Mouse (Mus musculus) midbrain, embryonic 11.5 days (tissue): ENCODE results near the gene Rasd1. TPM values are rescaled to one million over a fixed set of nuclear protein-coding genes. Genes with fewer than 3 reads are reported as not detected.

Experiments
- ATAC-seq: fragments of 200-750 bp; cut with Nextera tagmentation; 2 replicates; pipeline ENCODE4 v1.8.0; 2017; ENCODE audit warnings: moderate TSS enrichment, moderate library complexity; ENCODE audit not compliant: low FRiP score
- DNase-seq: peaks from one replicate; pipeline ENCODE4 v3.0.0; 2015; ENCODE audit warnings: low spot score; ENCODE audit errors: missing footprints
- H3K27ac ChIP-seq: fragments of 300-500 bp; sonication (generic); 2 replicates; pipeline ENCODE4 v1.5.1; 2014; ENCODE audit warnings: low read depth, low read length
- H3K27me3 ChIP-seq: fragments of 300-500 bp; sonication (generic); 2 replicates; pipeline ENCODE4 v1.6.1; 2014; ENCODE audit warnings: mild to moderate bottlenecking, low read length, moderate library complexity, mixed read lengths; ENCODE audit not compliant: control insufficient read depth, insufficient read depth
- H3K36me3 ChIP-seq: fragments of 300-500 bp; sonication (generic); 2 replicates; pipeline ENCODE4 v1.6.1; 2014; ENCODE audit warnings: mild to moderate bottlenecking, low read length, moderate library complexity, mixed read lengths; ENCODE audit not compliant: control insufficient read depth, insufficient read depth
- H3K4me1 ChIP-seq: fragments of 300-500 bp; sonication (generic); 2 replicates; pipeline ENCODE4 v1.6.1; 2014; ENCODE audit warnings: low read length; ENCODE audit not compliant: control insufficient read depth, insufficient read depth
- H3K4me2 ChIP-seq: fragments of 300-500 bp; sonication (generic); 2 replicates; pipeline ENCODE4 v1.6.1; 2014; ENCODE audit warnings: mild to moderate bottlenecking, moderate library complexity
- H3K4me3 ChIP-seq: fragments of 300-500 bp; sonication (generic); 2 replicates; pipeline ENCODE4 v1.5.1; 2014; ENCODE audit warnings: low read depth, low read length
- H3K9ac ChIP-seq: fragments of 300-500 bp; sonication (generic); 2 replicates; pipeline ENCODE4 v1.6.1; 2014; ENCODE audit warnings: low read length
- H3K9me3 ChIP-seq: fragments of 300-500 bp; sonication (generic); 2 replicates; pipeline ENCODE4 v1.6.1; 2016; ENCODE audit warnings: low read length; ENCODE audit not compliant: control insufficient read depth
- WGBS: fragments of 180-500 bp; shearing (Covaris S2); extraction: QIAGEN DNeasy Blood & Tissue Kit; methylation state at CpG from one replicate; pipeline ENCODE4 v1.1.7; 2014; 5-methylcytosine and 5-hydroxymethylcytosine counted together
- polyA plus RNA-seq: library from polyadenylated mRNA; unstranded; fragments of >200 nt; fragmentation: Nextera tagmentation; extraction: Ambion mirVana; gene quantifications from 2 replicates; pipeline ENCODE4 v1.2.1, GENCODE M21; 2014

Rasd1 gene
- polyA plus RNA-seq, 1 experiment from 2014 or later, result 0.75 TPM

GRCm38 (mm10) chr11:59932560-59933337, 32.0 kb downstream of the Rasd1 start:
- H3K27ac ChIP-seq, result no peak overlapping the region
- no peak for DNase-seq
- H3K9ac ChIP-seq, result no peak overlapping the region
- no peak for ATAC-seq
- H3K4me3 ChIP-seq, result no peak overlapping the region
- no peak overlapping the region for H3K4me2 ChIP-seq
- WGBS, result 75% methylated on average over 9 of the region's 9 CpGs
- no peaks in the 10 kb centered on the region for H3K27me3 ChIP-seq
- no peaks in the 10 kb centered on the region for H3K36me3 ChIP-seq
- no peaks in the 10 kb centered on the region for H3K4me1 ChIP-seq
- no peaks in the 10 kb centered on the region for H3K9me3 ChIP-seq

GRCm38 (mm10) chr11:59930031-59930430, 34.7 kb downstream of the Rasd1 start:
- Histone ChIP-seq H3K27me3 (no peaks in the 10 kb centered on the region), H3K9ac (no peak overlapping the region), H3K27ac (no peak overlapping the region), H3K4me3 (no peak overlapping the region), H3K9me3 (no peaks in the 10 kb centered on the region), H3K36me3 (no peaks in the 10 kb centered on the region), H3K4me2 (no peak overlapping the region), H3K4me1 (no peaks in the 10 kb centered on the region)
- no peak for ATAC-seq
- DNase-seq, result no peak
- 46% methylated on average over 4 of the region's 4 CpGs for WGBS

DNA sequence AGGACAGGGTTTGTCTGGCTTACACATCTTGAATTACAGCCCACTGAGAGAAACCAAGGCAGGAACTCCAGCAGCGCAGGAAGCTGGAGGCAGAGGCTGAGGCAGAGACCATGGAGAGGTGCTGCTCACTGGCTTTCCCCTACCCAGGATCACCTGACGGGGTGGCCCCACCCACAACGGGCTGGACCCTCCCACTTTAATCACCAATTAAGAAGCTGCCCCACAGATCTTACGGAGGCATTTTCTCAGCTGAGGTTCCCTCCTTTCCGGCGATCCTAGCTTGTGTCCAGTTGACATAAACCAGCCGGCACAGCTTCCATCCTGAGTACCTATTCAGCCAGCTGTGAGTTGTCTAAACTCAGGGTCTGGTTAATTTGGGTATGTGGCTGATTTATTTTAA, 43.5 kb downstream of the Rasd1 start:
- no peaks in the 10 kb centered on the region for H3K9me3 ChIP-seq
- H3K4me2 ChIP-seq, result no peak overlapping the region
- no peak overlapping the region for H3K27ac ChIP-seq
- H3K4me3 ChIP-seq, result no peak overlapping the region
- WGBS, result 23% methylated on average over 7 of the region's 7 CpGs
- ATAC-seq, result no peak
- H3K4me1 ChIP-seq, result 0 out of 2 replicates have a peak, but pooled peaks cover 3% of the 10 kb centered on the region
- DNase-seq, result no peak
- no peak overlapping the region for H3K9ac ChIP-seq
- no peaks in the 10 kb centered on the region for H3K27me3 ChIP-seq
- no peaks in the 10 kb centered on the region for H3K36me3 ChIP-seq

GRCm38 (mm10) chr11:59920331-59920730, 44.4 kb downstream of the Rasd1 start:
- Histone ChIP-seq H3K27ac (no peak overlapping the region), H3K27me3 (no peaks in the 10 kb centered on the region), H3K9me3 (no peaks in the 10 kb centered on the region), H3K4me3 (no peak overlapping the region), H3K36me3 (no peaks in the 10 kb centered on the region), H3K4me1 (0 out of 2 replicates have a peak, but pooled peaks cover 3% of the 10 kb centered on the region), H3K9ac (no peak overlapping the region), H3K4me2 (no peak overlapping the region)
- WGBS, result 82% methylated on average over 5 of the region's 5 CpGs
- DNase-seq, result no peak
- no peak for ATAC-seq

- H3K4me3 ChIP-seq, result no peak overlapping the region
- H3K4me2 ChIP-seq, result no peak overlapping the region
- WGBS, result 73% methylated on average over 3 of the region's 3 CpGs
- H3K27me3 ChIP-seq, result no peaks in the 10 kb centered on the region
- DNase-seq, result no peak
- no peak overlapping the region for H3K9ac ChIP-seq
- no peaks in the 10 kb centered on the region for H3K9me3 ChIP-seq
- H3K4me1 ChIP-seq, result 0 out of 2 replicates have a peak, but pooled peaks cover 3% of the 10 kb centered on the region
- ATAC-seq, result no peak
- no peak overlapping the region for H3K27ac ChIP-seq
- H3K36me3 ChIP-seq, result no peaks in the 10 kb centered on the region
These were observed 45.3 kb downstream of the Rasd1 start for GRCm38 (mm10) chr11:59919401-59919800.

- no peaks in the 10 kb centered on the region for H3K36me3 ChIP-seq
- 0 out of 2 replicates have a peak, but pooled peaks cover 3% of the 10 kb centered on the region for H3K4me1 ChIP-seq
- no peak overlapping the region for H3K9ac ChIP-seq
- 77% methylated on average over 4 of the region's 4 CpGs for WGBS
- DNase-seq, result no peak
- H3K4me3 ChIP-seq, result no peak overlapping the region
- no peaks in the 10 kb centered on the region for H3K27me3 ChIP-seq
- ATAC-seq, result no peak
- H3K4me2 ChIP-seq, result no peak overlapping the region
- no peaks in the 10 kb centered on the region for H3K9me3 ChIP-seq
- no peak overlapping the region for H3K27ac ChIP-seq
These were observed 46.7 kb downstream of the Rasd1 start for GRCm38 (mm10) chr11:59918014-59918413.

GRCm38 (mm10) chr11:59913702-59914101, 51.0 kb downstream of the Rasd1 start:
- Histone ChIP-seq H3K36me3 (no peaks in the 10 kb centered on the region), H3K4me3 (no peak overlapping the region), H3K27me3 (no peaks in the 10 kb centered on the region), H3K27ac (no peak overlapping the region), H3K4me1 (no peaks in the 10 kb centered on the region), H3K4me2 (no peak overlapping the region), H3K9ac (no peak overlapping the region), H3K9me3 (no peaks in the 10 kb centered on the region)
- ATAC-seq (no peak), DNase-seq (no peak)
- WGBS, result 89% methylated on average over 4 of the region's 4 CpGs

Other genes starting within 250 kb of the Rasd1 start
- 0.36 and 0.79 TPM in 2 replicates for gene Pld6, start 177.3 kb downstream of the Rasd1 start, polyA plus RNA-seq
- gene Flcn, start 154.9 kb downstream of the Rasd1 start, polyA plus RNA-seq, result 27.4 and 28.2 TPM in 2 replicates
- gene Nt5m, start 125.5 kb downstream of the Rasd1 start, polyA plus RNA-seq, result 38.8 and 40.4 TPM in 2 replicates
- gene Cops3, start 125.1 kb downstream of the Rasd1 start, polyA plus RNA-seq, result 252 and 256 TPM in 2 replicates
- 43.3 and 49.3 TPM in 2 replicates for gene Med9, start 16.7 kb downstream of the Rasd1 start, polyA plus RNA-seq
- 5.8 and 6.0 TPM in 2 replicates for gene Pemt, start 81.5 kb upstream of the Rasd1 start, polyA plus RNA-seq
- gene Rai1, start 140.1 kb upstream of the Rasd1 start, polyA plus RNA-seq, result 19.0 and 23.9 TPM in 2 replicates